Mouse (Mus musculus) intestine, embryonic 14.5 days (tissue): ENCODE measurements at regions not wholly inside any gene's neighbourhood (a gene's known extent, or its start where the extent isn't known, plus 50 kb on each side); places are given as distances from the start of the nearest gene placed in this dataset.

Experiments
- ATAC-seq: fragments of 200-750 bp; cut with Nextera tagmentation; replicated peaks from 2 replicates; pipeline ENCODE4 v1.8.0; 2017; ENCODE audit warnings: low read depth, moderate number of reproducible peaks, moderate TSS enrichment, moderate library complexity; ENCODE audit not compliant: low FRiP score, low TSS enrichment
- DNase-seq: peaks from one replicate; pipeline ENCODE4 v3.0.0-alpha.2; 2018; ENCODE audit warnings: low spot score
- H3K27ac ChIP-seq: fragments of 300-500 bp; sonication (generic); 2 replicates; pipeline ENCODE4 v1.5.1; 2014; ENCODE audit warnings: low read depth, mild to moderate bottlenecking, control low read depth
- H3K27me3 ChIP-seq: fragments of 300-500 bp; sonication (generic); replicated peaks from 2 replicates; pipeline ENCODE4 v1.6.1; 2014; ENCODE audit warnings: low read length, control low read depth; ENCODE audit not compliant: control insufficient read depth, insufficient read depth
- H3K36me3 ChIP-seq: fragments of 300-500 bp; sonication (generic); 2 replicates; pipeline ENCODE4 v1.6.1; 2014; ENCODE audit warnings: low read length, control low read depth; ENCODE audit not compliant: control insufficient read depth, insufficient read depth
- H3K4me1 ChIP-seq: fragments of 300-500 bp; sonication (generic); replicated peaks from 2 replicates; pipeline ENCODE4 v1.6.1; 2014; ENCODE audit warnings: low read length, control low read depth, mixed read lengths; ENCODE audit not compliant: control insufficient read depth, insufficient read depth
- H3K4me2 ChIP-seq: fragments of 300-500 bp; sonication (generic); 2 replicates; pipeline ENCODE4 v1.6.1; 2014; ENCODE audit warnings: low read length
- H3K4me3 ChIP-seq: fragments of 300-500 bp; sonication (generic); 2 replicates; pipeline ENCODE4 v1.5.1; 2014; ENCODE audit warnings: low read depth, low read length, control low read depth, mixed read lengths
- H3K9ac ChIP-seq: fragments of 300-500 bp; sonication (generic); 2 replicates; pipeline ENCODE4 v1.6.1; 2014; ENCODE audit warnings: mild to moderate bottlenecking, low read length
- H3K9me3 ChIP-seq: fragments of 300-500 bp; sonication (generic); 2 replicates; pipeline ENCODE4 v1.6.1; 2016; ENCODE audit warnings: low read length, control low read depth; ENCODE audit not compliant: control insufficient read depth
- WGBS: fragments of 180-500 bp; shearing (Covaris S2); extraction: QIAGEN DNeasy Blood & Tissue Kit; methylation state at CpG from one replicate; pipeline ENCODE4 v1.1.7; 2014; 5-methylcytosine and 5-hydroxymethylcytosine counted together

GRCm38 (mm10) chr10:37911669-37912068 lies 772.9 kb upstream of the Marcks start:
- no peak for ATAC-seq
- H3K9me3 ChIP-seq = no peaks in the 10 kb centered on the region

GRCm38 (mm10) chr10:37908276-37908675 lies 769.6 kb upstream of the Marcks start:
- Histone ChIP-seq H3K4me1 (no peaks in the 10 kb centered on the region), H3K27ac (no peak overlapping the region), H3K4me3 (no peak overlapping the region), H3K4me2 (no peak overlapping the region), H3K36me3 (no peaks in the 10 kb centered on the region), H3K27me3 (no peaks in the 10 kb centered on the region), H3K9ac (no peak overlapping the region), H3K9me3 (no peaks in the 10 kb centered on the region)
- WGBS = 71% methylated on average over 2 of the region's 2 CpGs
- ATAC-seq (no peak), DNase-seq (no peak)

More at GRCm38 (mm10) chr10:37911669-37912068, 772.9 kb upstream of the Marcks start:
- Histone ChIP-seq H3K9ac (no peak overlapping the region), H3K36me3 (no peaks in the 10 kb centered on the region), H3K4me1 (no peaks in the 10 kb centered on the region), H3K27ac (no peak overlapping the region), H3K4me2 (no peak overlapping the region), H3K4me3 (no peak overlapping the region), H3K27me3 (no peaks in the 10 kb centered on the region)
- DNase-seq = no peak

- no peak for DNase-seq
- H3K9ac ChIP-seq = no peak overlapping the region
- ATAC-seq = no peak
- H3K27ac ChIP-seq = no peak overlapping the region
- H3K36me3 ChIP-seq = no peaks in the 10 kb centered on the region
- WGBS = 32% methylated on average over 1 of the region's 1 CpGs
- no peak overlapping the region for H3K4me3 ChIP-seq
- no peaks in the 10 kb centered on the region for H3K4me1 ChIP-seq
- H3K9me3 ChIP-seq = no peaks in the 10 kb centered on the region
- no peaks in the 10 kb centered on the region for H3K27me3 ChIP-seq
- H3K4me2 ChIP-seq = no peak overlapping the region
These were observed 769.0 kb upstream of the Marcks start for GRCm38 (mm10) chr10:37907731-37908130.

DNA sequence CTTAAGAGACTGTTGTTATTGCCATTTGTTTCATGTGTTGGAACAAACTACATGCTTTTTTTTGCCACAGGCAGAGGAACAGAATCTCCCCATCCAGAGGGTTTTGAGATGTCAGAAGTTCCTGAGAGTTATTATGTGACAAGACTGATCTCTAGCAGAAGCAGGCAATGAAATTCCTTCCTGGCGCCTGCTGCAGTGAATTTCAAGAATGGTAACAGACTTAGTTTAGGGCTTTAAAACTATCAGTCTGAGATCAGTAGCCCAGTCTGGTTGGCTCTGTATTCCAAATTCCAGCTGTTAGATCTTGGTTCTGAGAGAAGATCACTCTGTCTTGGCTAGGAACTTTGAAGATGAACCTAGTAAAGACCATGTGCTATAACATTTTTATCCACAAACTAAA lies 749.2 kb upstream of the Marcks start:
- H3K36me3 ChIP-seq = no peaks in the 10 kb centered on the region
- H3K9ac ChIP-seq = no peak overlapping the region
- H3K9me3 ChIP-seq = no peaks in the 10 kb centered on the region
- WGBS = 50% methylated on average over 1 of the region's 1 CpGs
- no peaks in the 10 kb centered on the region for H3K4me1 ChIP-seq
- H3K4me2 ChIP-seq = no peak overlapping the region
- H3K4me3 ChIP-seq = no peak overlapping the region
- no peak for ATAC-seq
- no peaks in the 10 kb centered on the region for H3K27me3 ChIP-seq
- no peak for DNase-seq
- no peak overlapping the region for H3K27ac ChIP-seq

GRCm38 (mm10) chr10:37880841-37881240 lies 742.1 kb upstream of the Marcks start:
- no peak overlapping the region for H3K4me3 ChIP-seq
- H3K9ac ChIP-seq = no peak overlapping the region
- no peaks in the 10 kb centered on the region for H3K27me3 ChIP-seq
- DNase-seq (no peak), ATAC-seq (no peak)
- H3K36me3 ChIP-seq = no peaks in the 10 kb centered on the region
- H3K27ac ChIP-seq = no peak overlapping the region
- H3K4me1 ChIP-seq = no peaks in the 10 kb centered on the region
- no peaks in the 10 kb centered on the region for H3K9me3 ChIP-seq
- no peak overlapping the region for H3K4me2 ChIP-seq
- 80% methylated on average over 5 of the region's 5 CpGs for WGBS

DNA sequence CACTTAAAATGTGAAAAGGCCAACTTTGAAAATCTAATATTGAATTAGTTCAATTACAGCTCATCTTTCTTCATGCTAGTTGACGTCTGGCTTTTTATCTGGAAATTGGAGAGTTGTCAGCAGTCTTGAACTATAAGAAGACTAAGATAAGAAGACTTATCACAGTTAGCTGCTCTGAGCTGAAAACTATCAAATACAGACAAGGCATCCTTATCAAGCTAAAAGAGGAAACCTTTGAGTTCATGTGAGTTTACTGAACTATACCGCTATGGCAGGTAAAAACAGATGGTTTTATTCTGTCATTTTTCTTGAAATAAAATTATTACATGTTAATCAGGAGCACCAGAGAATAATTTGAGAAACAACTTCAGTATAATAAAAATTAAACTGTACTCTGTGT lies 735.2 kb upstream of the Marcks start:
- ATAC-seq = no peak
- 75% methylated on average over 2 of the region's 2 CpGs for WGBS

GRCm38 (mm10) chr10:37861001-37861400 lies 722.3 kb upstream of the Marcks start:
- 37% methylated on average over 4 of the region's 4 CpGs for WGBS
- Histone ChIP-seq H3K4me3 (no peak overlapping the region), H3K4me1 (no peaks in the 10 kb centered on the region), H3K36me3 (no peaks in the 10 kb centered on the region), H3K27ac (no peak overlapping the region), H3K4me2 (no peak overlapping the region), H3K9me3 (no peaks in the 10 kb centered on the region), H3K9ac (no peak overlapping the region), H3K27me3 (no peaks in the 10 kb centered on the region)
- DNase-seq = no peak
- ATAC-seq = no peak

More for the DNA sequence above, 735.2 kb upstream of the Marcks start:
- no peak overlapping the region for H3K27ac ChIP-seq
- H3K4me2 ChIP-seq = no peak overlapping the region
- no peak overlapping the region for H3K9ac ChIP-seq
- H3K27me3 ChIP-seq = no peaks in the 10 kb centered on the region
- H3K4me3 ChIP-seq = no peak overlapping the region
- no peak for DNase-seq
- H3K36me3 ChIP-seq = no peaks in the 10 kb centered on the region
- no peaks in the 10 kb centered on the region for H3K9me3 ChIP-seq
- no peaks in the 10 kb centered on the region for H3K4me1 ChIP-seq

DNA sequence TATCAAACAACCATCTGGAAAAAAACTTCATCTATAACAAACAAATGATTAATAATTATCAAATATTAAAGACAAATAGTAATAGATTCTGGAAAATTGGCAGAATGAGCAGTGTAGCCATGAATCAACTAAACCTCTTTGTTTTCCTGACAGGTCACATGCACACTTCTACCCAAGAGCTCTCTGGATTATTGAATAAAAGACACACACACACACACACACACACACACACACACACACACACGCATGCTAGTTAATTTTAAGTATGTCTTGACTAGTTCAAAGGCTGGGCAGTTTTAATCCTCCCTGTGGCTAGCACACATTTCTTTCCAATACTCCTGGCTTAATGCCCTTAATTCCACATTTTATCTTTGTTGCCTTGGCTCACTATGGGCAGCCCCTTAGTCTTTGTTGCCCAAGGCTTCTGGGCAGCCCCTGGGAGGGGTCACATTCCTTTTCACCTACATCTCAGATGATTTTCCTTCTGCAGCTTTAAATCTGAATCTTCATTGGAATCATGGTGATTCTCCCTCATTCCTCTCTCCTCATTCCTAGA lies 710.6 kb upstream of the Marcks start:
- Histone ChIP-seq H3K36me3 (no peaks in the 10 kb centered on the region), H3K27me3 (no peaks in the 10 kb centered on the region), H3K9me3 (no peaks in the 10 kb centered on the region), H3K4me1 (no peaks in the 10 kb centered on the region), H3K9ac (no peak overlapping the region), H3K4me2 (no peak overlapping the region), H3K27ac (no peak overlapping the region), H3K4me3 (no peak overlapping the region)
- ATAC-seq (no peak), DNase-seq (no peak)
- WGBS = 77% methylated on average over 1 of the region's 1 CpGs

- DNase-seq (no peak), ATAC-seq (no peak)
- Histone ChIP-seq H3K27me3 (no peaks in the 10 kb centered on the region), H3K4me2 (no peak overlapping the region), H3K27ac (no peak overlapping the region), H3K4me1 (no peaks in the 10 kb centered on the region), H3K36me3 (no peaks in the 10 kb centered on the region), H3K4me3 (no peak overlapping the region), H3K9ac (no peak overlapping the region), H3K9me3 (no peaks in the 10 kb centered on the region)
- WGBS = 75% methylated on average over 5 of the region's 5 CpGs
These were observed 704.1 kb upstream of the Marcks start for GRCm38 (mm10) chr10:37842820-37843219.
